Mouse (Mus musculus) ES-E14 (cell line): ENCODE measurements around the gene Trpm7. TPM values are rescaled to one million over a fixed set of nuclear protein-coding genes. Genes with fewer than 3 reads are reported as not detected.

Experiments used
- DNase-seq: peaks from one replicate; pipeline ENCODE4 v3.0.0-alpha.2; 2013; ENCODE audit warnings: low read depth, low spot score
- H3K27ac ChIP-seq: 2 replicates; pipeline ENCODE4 v1.5.1; 2012; ENCODE audit warnings: low read depth, mild to moderate bottlenecking, low read length, moderate library complexity, mixed read lengths; ENCODE audit not compliant: poor library complexity, insufficient read depth, severe bottlenecking
- H3K36me3 ChIP-seq: 2 replicates; pipeline ENCODE4 v1.6.1; 2012; ENCODE audit warnings: mild to moderate bottlenecking, low read length, moderate library complexity, mixed read lengths; ENCODE audit not compliant: control insufficient read depth, poor library complexity, insufficient read depth, severe bottlenecking
- H3K4me1 ChIP-seq, 2 experiments: fragments of 150-350 bp in 1 of 2; sonication (generic) in 1 of 2; 2 replicates each; pipeline ENCODE4 v1.6.1; 2012; ENCODE audit warnings: low read length in 2 of 2, mild to moderate bottlenecking in 1 of 2, mixed read lengths in 1 of 2; ENCODE audit not compliant: control insufficient read depth in 2 of 2, insufficient read depth in 2 of 2, poor library complexity in 1 of 2
- H3K4me3 ChIP-seq, 2 experiments: fragments of 150-350 bp in 1 of 2; sonication (generic) in 1 of 2; 2 replicates each; pipeline ENCODE4 v1.5.1; 2012; ENCODE audit warnings: low read length in 2 of 2, low read depth in 1 of 2, mild to moderate bottlenecking in 1 of 2, mixed read lengths in 1 of 2; ENCODE audit not compliant: insufficient read depth in 1 of 2, poor library complexity in 1 of 2, severe bottlenecking in 1 of 2
- H3K9ac ChIP-seq: 2 replicates; pipeline ENCODE4 v1.6.1; 2012; ENCODE audit warnings: low read depth, mild to moderate bottlenecking, low read length, mixed read lengths; ENCODE audit not compliant: poor library complexity, insufficient read depth, severe bottlenecking
- H3K9me3 ChIP-seq: fragments of 150-350 bp; sonication (generic); 2 replicates; pipeline ENCODE4 v1.6.1; 2012; ENCODE audit warnings: low read depth, mild to moderate bottlenecking, low read length; ENCODE audit not compliant: control insufficient read depth, insufficient read depth
- CHD2 ChIP-seq: IDR thresholded peaks from 2 replicates; pipeline ENCODE4 v1.6.1; 2014; ENCODE audit warnings: mild to moderate bottlenecking, low read depth, low read length, inconsistent platforms
- HCFC1 ChIP-seq: IDR thresholded peaks from 2 replicates; pipeline ENCODE4 v1.6.1; 2012; ENCODE audit warnings: low read length, inconsistent platforms, borderline replicate concordance; ENCODE audit not compliant: insufficient read depth
- MAFK ChIP-seq: IDR thresholded peaks from 2 replicates; pipeline ENCODE4 v1.6.1; 2014; ENCODE audit warnings: mild to moderate bottlenecking, low read depth, low read length, inconsistent platforms; ENCODE audit not compliant: insufficient read depth
- ZC3H11A ChIP-seq: IDR thresholded peaks from 2 replicates; pipeline ENCODE4 v1.6.1; 2012; ENCODE audit warnings: low read depth, mild to moderate bottlenecking, inconsistent platforms, low read length, borderline replicate concordance
- ZNF384 ChIP-seq: IDR thresholded peaks from 2 replicates; pipeline ENCODE4 v1.6.1; 2012; ENCODE audit warnings: low read depth, low read length, inconsistent platforms
- in situ Hi-C, 2 experiments: fragments of 600-800 bp; cut with MboI; formaldehyde crosslinking; loops; one replicate each; pipeline ENCODE4 v1.15.1; 2025; ENCODE audit warnings: low sequenced_read_pairs in 2 of 2, inconsistent platforms in 1 of 2; ENCODE audit not compliant: unreplicated experiment in 2 of 2
- total RNA-seq: library from RNA; depleted of rRNA; stranded (reverse); fragments of 300-350 nt; gene quantifications from 2 replicates; pipeline ENCODE4 v1.2.3, GENCODE M21; 2012

Gene Trpm7
- total RNA-seq, 1 experiment, result 47.1 TPM

DNA sequence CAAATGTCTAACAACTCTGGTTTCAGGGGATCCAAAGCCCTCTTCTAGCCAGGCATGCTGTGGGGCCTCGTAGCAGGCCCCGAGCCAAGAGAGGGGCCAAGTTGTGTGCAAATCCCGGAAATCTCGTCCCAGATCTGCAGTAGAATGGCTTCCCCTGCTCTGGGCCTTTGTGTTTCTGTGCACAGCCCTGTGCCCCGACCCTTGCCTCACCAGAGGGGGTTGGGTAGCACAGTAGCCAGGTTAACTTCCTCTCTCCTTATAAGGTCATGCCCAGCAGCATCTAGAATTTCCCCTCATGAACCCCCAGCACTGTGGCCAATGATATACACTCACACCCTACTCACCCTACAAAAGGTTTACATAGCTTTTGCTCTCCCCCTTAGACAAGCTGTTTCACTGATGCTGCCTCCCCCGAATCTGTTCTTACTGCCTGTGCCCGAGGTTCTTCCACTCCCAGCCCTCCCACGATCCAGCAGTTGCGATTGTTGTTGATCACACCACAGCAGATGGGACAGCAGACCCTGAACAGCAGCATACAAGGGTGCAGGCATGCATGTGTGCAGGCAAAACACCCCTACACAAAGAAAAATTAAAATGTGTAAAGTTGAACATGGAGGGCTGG lies 88.2 kb downstream of the Trpm7 start:
- H3K9me3 ChIP-seq, result no peaks in the 10 kb centered on the region
- H3K36me3 ChIP-seq, result peaks cover 4% of the 10 kb centered on the region; the same call in 1 of the 2 replicates
- H3K4me3 ChIP-seq, result no peak overlapping the region; a peak in 1 of 4 replicates
- in situ Hi-C loops, result loop anchor here in 1 of 2 experiments (10.0 kb wide), 2 partner anchors 193 to 217 kb away; partner anchors contain the start of gene Ap4e1
- DNase-seq, result no peak
- H3K4me1 ChIP-seq, result peaks cover 0 to 6% of the 10 kb centered on the region in 2 experiments; a peak in 1 of 4 replicates
- peak overlapping the region; percentile 43; the same call in 1 of the 2 replicates for H3K9ac ChIP-seq
- no peak overlapping the region for H3K27ac ChIP-seq
- TF ChIP-seq CHD2 (no peak), HCFC1 (no peak), MAFK (no peak), ZC3H11A (no peak), ZNF384 (no peak)

DNA sequence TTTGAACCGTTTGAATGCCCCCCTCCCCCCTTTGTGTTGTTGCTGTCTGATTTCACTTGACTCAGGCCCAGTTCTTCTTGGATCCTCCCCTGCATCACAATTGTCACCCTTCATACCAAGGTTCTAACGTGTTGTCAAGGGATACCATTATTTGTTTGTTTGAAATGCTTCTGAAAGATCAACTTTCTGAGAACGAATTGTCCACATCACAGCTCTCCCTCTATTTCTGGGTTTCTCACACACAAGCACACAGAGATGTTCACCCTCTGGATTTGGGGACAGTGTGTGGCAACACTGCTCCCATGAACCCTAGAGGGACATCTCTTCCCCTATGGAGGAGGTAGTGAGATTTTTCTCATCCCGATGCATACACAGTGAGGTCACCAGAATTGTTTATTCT lies 92.7 kb downstream of the Trpm7 start, which contains the start of gene Usp50:
Gene Usp50, minus strand, starts transcription at position 101 of the 400 bp plus-strand sequence.
- H3K27ac ChIP-seq, result no peak within 1 kb of the TSS
- no peak for DNase-seq
- H3K9ac ChIP-seq, result no peak within 1 kb of the TSS
- in situ Hi-C loops, result loop anchor here in 1 of 2 experiments (10.0 kb wide), 2 partner anchors 189 to 221 kb away; partner anchors contain the start of gene Ap4e1
- H3K4me3 ChIP-seq, result no peak within 1 kb of the TSS
- peaks cover 2 to 6% of the 10 kb centered on the region in 2 experiments; a peak in 2 of 4 replicates for H3K4me1 ChIP-seq
- H3K36me3 ChIP-seq, result no peaks in the 10 kb centered on the region
- TF ChIP-seq CHD2 (no peak), ZNF384 (no peak), HCFC1 (no peak), ZC3H11A (no peak), MAFK (no peak)
- no peaks in the 10 kb centered on the region for H3K9me3 ChIP-seq

- TF ChIP-seq ZNF384 (no peak), CHD2 (no peak), MAFK (no peak), ZC3H11A (no peak), HCFC1 (no peak)
- Histone ChIP-seq H3K27ac (no peak overlapping the region), H3K36me3 (no peaks in the 10 kb centered on the region), H3K4me1 (peaks cover 0 to 2% of the 10 kb centered on the region in 2 experiments; a peak in 1 of 4 replicates), H3K9me3 (no peaks in the 10 kb centered on the region), H3K9ac (no peak overlapping the region), H3K4me3 (no peak overlapping the region)
- in situ Hi-C loops, result loop anchor here in 1 of 2 experiments (10.0 kb wide), 2 partner anchors 188 to 222 kb away; partner anchors contain the start of gene Ap4e1
- no peak for DNase-seq
Observed at GRCm38 (mm10) chr2:126782433-126782832, 93.6 kb downstream of the Trpm7 start.

DNA sequence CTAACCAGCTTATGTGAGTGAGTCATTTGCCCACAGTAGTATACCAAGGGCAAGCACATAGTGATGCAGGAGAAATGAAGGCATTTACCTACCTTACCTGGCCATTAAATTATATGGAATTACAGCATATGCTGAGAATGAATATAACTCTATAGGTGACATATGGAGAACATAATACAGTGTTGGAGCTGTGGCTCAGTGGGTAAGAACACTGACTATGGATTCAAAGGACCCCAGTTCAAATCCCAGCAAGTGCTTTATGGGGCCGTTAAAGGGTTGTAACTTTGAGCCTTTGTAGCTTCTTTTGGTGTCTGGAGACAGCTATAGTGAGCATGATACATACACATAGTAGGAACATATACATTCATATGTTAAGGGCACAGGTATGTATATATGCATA lies 94.6 kb downstream of the Trpm7 start:
- Histone ChIP-seq H3K36me3 (no peaks in the 10 kb centered on the region), H3K9me3 (no peaks in the 10 kb centered on the region), H3K4me1 (peaks cover 0 to 2% of the 10 kb centered on the region in 2 experiments; a peak in 1 of 4 replicates), H3K4me3 (no peak overlapping the region), H3K9ac (no peak overlapping the region), H3K27ac (no peak overlapping the region)
- in situ Hi-C loops, result loop anchor here in 1 of 2 experiments (10.0 kb wide), 2 partner anchors 187 to 223 kb away; partner anchors contain the start of gene Ap4e1
- no peak for DNase-seq
- TF ChIP-seq MAFK (no peak), HCFC1 (no peak), ZC3H11A (no peak), ZNF384 (no peak), CHD2 (no peak)
